Mouse (Mus musculus) kidney, embryonic 14.5 days (tissue): Measurements from ENCODE around the gene Fkbp1a. TPM values are rescaled to one million over a fixed set of nuclear protein-coding genes. Genes with fewer than 3 reads are reported as not detected.

Experiments
- ATAC-seq: fragments of 200-750 bp; cut with Nextera tagmentation; 2 replicates; pipeline ENCODE4 v1.8.0; 2017; ENCODE audit warnings: moderate number of reproducible peaks, mild to moderate bottlenecking, moderate TSS enrichment, moderate library complexity; ENCODE audit not compliant: low FRiP score, low TSS enrichment
- H3K27ac ChIP-seq: fragments of 300-500 bp; sonication (generic); 2 replicates; pipeline ENCODE4 v1.5.1; 2014; ENCODE audit warnings: low read depth, mild to moderate bottlenecking, low read length, moderate library complexity, mixed read lengths
- H3K27me3 ChIP-seq: fragments of 300-500 bp; sonication (generic); 2 replicates; pipeline ENCODE4 v1.6.1; 2014; ENCODE audit warnings: mild to moderate bottlenecking, low read length; ENCODE audit not compliant: control insufficient read depth, insufficient read depth
- H3K36me3 ChIP-seq: fragments of 300-500 bp; sonication (generic); 2 replicates; pipeline ENCODE4 v1.6.1; 2014; ENCODE audit warnings: low read length, mixed read lengths; ENCODE audit not compliant: control insufficient read depth, insufficient read depth
- H3K4me1 ChIP-seq: fragments of 300-500 bp; sonication (generic); 2 replicates; pipeline ENCODE4 v1.6.1; 2014; ENCODE audit warnings: low read length, mixed read lengths; ENCODE audit not compliant: control insufficient read depth, insufficient read depth
- H3K4me2 ChIP-seq: fragments of 300-500 bp; sonication (generic); replicated peaks from 2 replicates; pipeline ENCODE4 v1.6.1; 2014; ENCODE audit warnings: low read depth, mild to moderate bottlenecking, low read length
- H3K4me3 ChIP-seq: fragments of 300-500 bp; sonication (generic); 2 replicates; pipeline ENCODE4 v1.5.1; 2014; ENCODE audit warnings: mild to moderate bottlenecking, low read length
- H3K9ac ChIP-seq: fragments of 300-500 bp; sonication (generic); 2 replicates; pipeline ENCODE4 v1.6.1; 2014; ENCODE audit warnings: low read depth, mild to moderate bottlenecking, low read length, moderate library complexity
- H3K9me3 ChIP-seq: fragments of 300-500 bp; sonication (generic); 2 replicates; pipeline ENCODE4 v1.6.1; 2016; ENCODE audit warnings: low read length; ENCODE audit not compliant: control insufficient read depth
- WGBS: fragments of 180-500 bp; shearing (Covaris S2); extraction: QIAGEN DNeasy Blood & Tissue Kit; methylation state at CpG from one replicate; pipeline ENCODE4 v1.1.7; 2014; 5-methylcytosine and 5-hydroxymethylcytosine counted together
- polyA plus RNA-seq: library from polyadenylated mRNA; unstranded; fragments of >200 nt; fragmentation: Nextera tagmentation; extraction: Ambion mirVana; gene quantifications from 2 replicates; pipeline ENCODE4 v1.2.1, GENCODE M21; 2014

Fkbp1a gene
- polyA plus RNA-seq, 1 experiment from 2014 or later: 762 TPM

GRCm38 (mm10) chr2:151580945-151581344 lies 38.7 kb downstream of the Fkbp1a start:
- no peak for ATAC-seq
- Histone ChIP-seq H3K9me3 (no peaks in the 10 kb centered on the region), H3K27me3 (no peaks in the 10 kb centered on the region), H3K36me3 (no peaks in the 10 kb centered on the region), H3K9ac (no peak overlapping the region), H3K4me3 (no peak overlapping the region), H3K4me2 (no peak overlapping the region), H3K4me1 (no peaks in the 10 kb centered on the region), H3K27ac (no peak overlapping the region)
- WGBS: 67% methylated on average over 1 of the region's 1 CpGs

GRCm38 (mm10) chr2:151585934-151586333 lies 43.7 kb downstream of the Fkbp1a start:
- Histone ChIP-seq H3K4me1 (no peaks in the 10 kb centered on the region), H3K9ac (no peak overlapping the region), H3K4me2 (no peak overlapping the region), H3K9me3 (no peaks in the 10 kb centered on the region), H3K4me3 (no peak overlapping the region), H3K36me3 (no peaks in the 10 kb centered on the region), H3K27me3 (no peaks in the 10 kb centered on the region), H3K27ac (no peak overlapping the region)
- WGBS: 47% methylated on average over 3 of the region's 3 CpGs
- no peak for ATAC-seq

- H3K9me3 ChIP-seq: no peaks in the 10 kb centered on the region
- H3K36me3 ChIP-seq: no peaks in the 10 kb centered on the region
- no peak overlapping the region for H3K4me3 ChIP-seq
- no peak overlapping the region for H3K27ac ChIP-seq
- 88% methylated on average over 1 of the region's 1 CpGs for WGBS
- no peaks in the 10 kb centered on the region for H3K4me1 ChIP-seq
- no peak for ATAC-seq
- H3K27me3 ChIP-seq: no peaks in the 10 kb centered on the region
- no peak overlapping the region for H3K9ac ChIP-seq
- H3K4me2 ChIP-seq: no peak overlapping the region
These were observed 44.5 kb downstream of the Fkbp1a start for GRCm38 (mm10) chr2:151586807-151587206.

- Histone ChIP-seq H3K9ac (no peak overlapping the region), H3K4me3 (no peak overlapping the region), H3K36me3 (no peaks in the 10 kb centered on the region), H3K4me1 (no peaks in the 10 kb centered on the region), H3K4me2 (no peak overlapping the region), H3K27ac (no peak overlapping the region), H3K9me3 (no peaks in the 10 kb centered on the region), H3K27me3 (no peaks in the 10 kb centered on the region)
- no peak for ATAC-seq
- WGBS: 66% methylated on average over 9 of the region's 9 CpGs
These were observed 45.0 kb downstream of the Fkbp1a start for GRCm38 (mm10) chr2:151587306-151587705.

GRCm38 (mm10) chr2:151598068-151598467 lies 55.8 kb downstream of the Fkbp1a start:
- 68% methylated on average over 2 of the region's 2 CpGs for WGBS
- Histone ChIP-seq H3K4me2 (no peak overlapping the region), H3K36me3 (no peaks in the 10 kb centered on the region), H3K4me3 (no peak overlapping the region), H3K27ac (no peak overlapping the region), H3K4me1 (no peaks in the 10 kb centered on the region), H3K9ac (no peak overlapping the region), H3K27me3 (no peaks in the 10 kb centered on the region), H3K9me3 (no peaks in the 10 kb centered on the region)
- ATAC-seq: no peak

GRCm38 (mm10) chr2:151602106-151602505 lies 59.8 kb downstream of the Fkbp1a start:
- Histone ChIP-seq H3K36me3 (no peaks in the 10 kb centered on the region), H3K4me3 (no peak overlapping the region), H3K4me2 (no peak overlapping the region), H3K27ac (no peak overlapping the region), H3K9me3 (no peaks in the 10 kb centered on the region), H3K4me1 (no peaks in the 10 kb centered on the region), H3K9ac (no peak overlapping the region), H3K27me3 (no peaks in the 10 kb centered on the region)
- 81% methylated on average over 4 of the region's 4 CpGs for WGBS
- no peak for ATAC-seq

- no peak overlapping the region for H3K4me3 ChIP-seq
- 23% methylated on average over 4 of the region's 4 CpGs for WGBS
- no peak overlapping the region for H3K4me2 ChIP-seq
- no peak overlapping the region for H3K27ac ChIP-seq
- no peaks in the 10 kb centered on the region for H3K27me3 ChIP-seq
- H3K36me3 ChIP-seq: no peaks in the 10 kb centered on the region
- no peaks in the 10 kb centered on the region for H3K4me1 ChIP-seq
- H3K9ac ChIP-seq: no peak overlapping the region
- H3K9me3 ChIP-seq: no peaks in the 10 kb centered on the region
- no peak; the same call in 1 of the 2 replicates for ATAC-seq
These were observed 61.3 kb downstream of the Fkbp1a start for GRCm38 (mm10) chr2:151603630-151604029.

GRCm38 (mm10) chr2:151605437-151605987 lies 63.2 kb downstream of the Fkbp1a start:
- Histone ChIP-seq H3K4me3 (no peak overlapping the region), H3K9me3 (no peaks in the 10 kb centered on the region), H3K9ac (no peak overlapping the region), H3K4me2 (no peak overlapping the region), H3K4me1 (no peaks in the 10 kb centered on the region), H3K27ac (no peak overlapping the region), H3K27me3 (no peaks in the 10 kb centered on the region), H3K36me3 (no peaks in the 10 kb centered on the region)
- WGBS: 56% methylated on average over 11 of the region's 11 CpGs
- ATAC-seq: no peak

GRCm38 (mm10) chr2:151608435-151608834 lies 66.2 kb downstream of the Fkbp1a start:
- H3K4me1 ChIP-seq: no peaks in the 10 kb centered on the region
- no peak overlapping the region for H3K9ac ChIP-seq
- 76% methylated on average over 1 of the region's 1 CpGs for WGBS
- H3K27me3 ChIP-seq: no peaks in the 10 kb centered on the region
- no peak overlapping the region for H3K27ac ChIP-seq
- no peak overlapping the region for H3K4me2 ChIP-seq
- no peak overlapping the region for H3K4me3 ChIP-seq
- ATAC-seq: no peak
- no peaks in the 10 kb centered on the region for H3K9me3 ChIP-seq
- H3K36me3 ChIP-seq: no peaks in the 10 kb centered on the region
